Mouse (Mus musculus) forebrain, postnatal 0 days (tissue): Measurements from ENCODE around the gene Dctn3. TPM values are rescaled to one million over a fixed set of nuclear protein-coding genes. Genes with fewer than 3 reads are reported as not detected.

Source experiments
- ATAC-seq: fragments of 200-750 bp; cut with Nextera tagmentation; 2 replicates; pipeline ENCODE4 v1.8.0; 2017; ENCODE audit warnings: mild to moderate bottlenecking, moderate library complexity
- DNase-seq: peaks from one replicate; pipeline ENCODE4 v3.0.0-alpha.2; 2015
- H3K27ac ChIP-seq: fragments of 300-500 bp; sonication (generic); 2 replicates; pipeline ENCODE4 v1.5.1; 2014; ENCODE audit warnings: low read depth, mild to moderate bottlenecking, antibody characterized with exemption, low read length, moderate library complexity, mixed read lengths
- H3K27me3 ChIP-seq: fragments of 300-500 bp; sonication (generic); 2 replicates; pipeline ENCODE4 v1.6.1; 2014; ENCODE audit warnings: mild to moderate bottlenecking, low read length, mixed read lengths; ENCODE audit not compliant: insufficient read depth
- H3K36me3 ChIP-seq: fragments of 300-500 bp; sonication (generic); 2 replicates; pipeline ENCODE4 v1.6.1; 2014; ENCODE audit warnings: mild to moderate bottlenecking, moderate library complexity; ENCODE audit not compliant: insufficient read depth
- H3K4me1 ChIP-seq: fragments of 300-500 bp; sonication (generic); 2 replicates; pipeline ENCODE4 v1.6.1; 2014; ENCODE audit warnings: antibody characterized with exemption; ENCODE audit not compliant: insufficient read depth
- H3K4me2 ChIP-seq: fragments of 300-500 bp; sonication (generic); 2 replicates; pipeline ENCODE4 v1.6.1; 2014; ENCODE audit warnings: low read depth, mild to moderate bottlenecking, moderate library complexity
- H3K4me3 ChIP-seq: fragments of 300-500 bp; sonication (generic); 2 replicates; pipeline ENCODE4 v1.5.1; 2014; ENCODE audit warnings: low read depth, low read length, mixed read lengths
- H3K9ac ChIP-seq: fragments of 300-500 bp; sonication (generic); 2 replicates; pipeline ENCODE4 v1.6.1; 2014; ENCODE audit warnings: mild to moderate bottlenecking
- H3K9me3 ChIP-seq: fragments of 300-500 bp; sonication (generic); 2 replicates; pipeline ENCODE4 v1.6.1; 2016; ENCODE audit warnings: low read length
- CTCF ChIP-seq: sonication (generic); IDR thresholded peaks from 2 replicates; pipeline ENCODE4 v1.5.1; 2016; ENCODE audit warnings: antibody characterized with exemption, control low read depth, low read depth
- WGBS: fragments of 180-500 bp; shearing (Covaris S2); extraction: QIAGEN DNeasy Blood & Tissue Kit; methylation state at CpG from one replicate; pipeline ENCODE4 v1.1.7; 2014; 5-methylcytosine and 5-hydroxymethylcytosine counted together
- polyA plus RNA-seq: library from polyadenylated mRNA; unstranded; fragments of >200 nt; fragmentation: Nextera tagmentation; extraction: Ambion mirVana; gene quantifications from 2 replicates; pipeline ENCODE4 v1.2.1, GENCODE M21; 2015
- total RNA-seq: library from RNA; depleted of rRNA; stranded (reverse); fragments of >200 nt; gene quantifications from 2 replicates; pipeline ENCODE4 v1.2.3, GENCODE M21; 2014

Gene Dctn3
- total and polyA plus RNA-seq, 2 experiments from 2014 or later, result 184 to 378 TPM

DNA sequence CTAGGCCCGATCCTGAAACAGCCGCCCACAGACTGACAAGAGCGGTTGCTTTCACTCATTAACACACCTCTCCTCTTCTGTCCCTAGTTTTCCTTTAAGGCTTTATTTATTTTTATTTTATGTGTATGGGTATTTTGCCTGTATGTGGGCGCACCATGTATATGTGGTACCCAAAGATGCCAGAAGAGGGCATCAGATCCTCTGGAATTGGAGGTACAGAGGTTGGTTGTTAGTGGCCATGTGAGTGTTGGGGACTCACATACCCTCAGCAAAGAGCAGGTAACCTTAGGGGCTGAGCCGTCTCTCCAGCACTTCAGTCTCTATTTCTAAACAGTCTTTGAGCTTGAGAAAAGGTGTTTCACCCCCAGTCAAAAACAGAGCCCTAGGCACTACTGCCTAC is 7.4 kb downstream of the Dctn3 start:
- TF ChIP-seq CTCF, result peak; percentile 76
- Histone ChIP-seq H3K9me3 (no peaks in the 10 kb centered on the region), H3K27me3 (no peaks in the 10 kb centered on the region), H3K4me1 (peaks cover 11% of the 10 kb centered on the region), H3K4me2 (no peak overlapping the region), H3K9ac (no peak overlapping the region), H3K27ac (no peak overlapping the region; the same call in 1 of the 2 replicates), H3K36me3 (peaks cover 41% of the 10 kb centered on the region), H3K4me3 (no peak overlapping the region)
- WGBS, result 79% methylated on average over 5 of the region's 5 CpGs
- DNase-seq, result peak; percentile 63
- 0 out of 2 replicates have a peak, but pooled peaks have one; percentile 38 for ATAC-seq

DNA sequence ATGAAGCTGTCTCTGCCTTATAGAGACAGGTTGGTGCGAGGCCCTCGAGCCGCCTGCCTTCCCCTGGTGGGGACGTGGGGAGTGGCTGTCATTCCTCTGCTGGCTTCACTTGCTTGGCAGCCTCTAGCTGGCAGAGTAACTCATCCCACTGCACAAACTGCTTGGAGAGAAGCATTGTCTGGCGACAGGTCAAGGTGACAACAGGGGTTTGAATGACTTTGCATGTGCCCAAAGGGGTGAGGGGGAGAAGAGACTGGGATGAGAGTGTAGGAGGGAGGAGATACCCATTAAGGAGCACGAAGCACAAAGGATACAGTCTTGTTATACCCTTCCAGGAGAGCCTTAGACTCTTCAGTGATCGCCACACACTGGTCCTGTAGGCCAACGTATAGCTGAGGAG is 7.9 kb downstream of the Dctn3 start:
- 74% methylated on average over 8 of the region's 8 CpGs for WGBS
- Histone ChIP-seq H3K4me2 (no peak overlapping the region), H3K9ac (no peak overlapping the region), H3K9me3 (no peaks in the 10 kb centered on the region), H3K4me3 (no peak overlapping the region), H3K36me3 (peaks cover 36% of the 10 kb centered on the region), H3K4me1 (peaks cover 11% of the 10 kb centered on the region), H3K27me3 (no peaks in the 10 kb centered on the region), H3K27ac (no peak overlapping the region; the same call in 1 of the 2 replicates)
- ATAC-seq (no peak), DNase-seq (no peak)
- no peak for TF ChIP-seq CTCF

DNA sequence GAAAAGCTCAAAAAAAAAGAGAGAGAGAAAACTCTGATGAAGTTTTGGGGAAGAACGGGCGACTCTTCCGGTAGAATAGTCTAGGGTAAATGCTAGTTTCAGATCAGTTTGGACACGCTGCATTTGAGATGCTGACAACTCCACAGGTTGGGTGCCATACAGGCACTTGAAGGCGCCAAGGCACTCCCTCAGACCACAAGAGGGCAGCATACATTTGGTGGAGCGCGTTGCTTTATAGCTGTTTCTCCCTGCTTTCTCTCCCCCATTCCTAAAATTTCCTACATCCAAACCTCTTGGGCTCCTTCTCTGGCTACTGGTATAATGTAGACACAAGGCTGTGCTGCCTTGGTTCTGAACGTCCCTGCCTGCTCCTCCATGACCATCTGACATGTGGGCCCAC is 8.7 kb downstream of the Dctn3 start:
- Histone ChIP-seq H3K9ac (no peak overlapping the region), H3K9me3 (no peaks in the 10 kb centered on the region), H3K4me2 (peak overlapping the region; percentile 91), H3K4me1 (peaks cover 11% of the 10 kb centered on the region), H3K27me3 (no peaks in the 10 kb centered on the region), H3K4me3 (peak overlapping the region; percentile 57; the same call in 1 of the 2 replicates), H3K27ac (no peak overlapping the region; the same call in 1 of the 2 replicates), H3K36me3 (peaks cover 30% of the 10 kb centered on the region)
- TF ChIP-seq CTCF, result peak; percentile 91
- ATAC-seq (peak; percentile 61), DNase-seq (peak; percentile 88)
- WGBS, result 10% methylated on average over 8 of the region's 8 CpGs

DNA sequence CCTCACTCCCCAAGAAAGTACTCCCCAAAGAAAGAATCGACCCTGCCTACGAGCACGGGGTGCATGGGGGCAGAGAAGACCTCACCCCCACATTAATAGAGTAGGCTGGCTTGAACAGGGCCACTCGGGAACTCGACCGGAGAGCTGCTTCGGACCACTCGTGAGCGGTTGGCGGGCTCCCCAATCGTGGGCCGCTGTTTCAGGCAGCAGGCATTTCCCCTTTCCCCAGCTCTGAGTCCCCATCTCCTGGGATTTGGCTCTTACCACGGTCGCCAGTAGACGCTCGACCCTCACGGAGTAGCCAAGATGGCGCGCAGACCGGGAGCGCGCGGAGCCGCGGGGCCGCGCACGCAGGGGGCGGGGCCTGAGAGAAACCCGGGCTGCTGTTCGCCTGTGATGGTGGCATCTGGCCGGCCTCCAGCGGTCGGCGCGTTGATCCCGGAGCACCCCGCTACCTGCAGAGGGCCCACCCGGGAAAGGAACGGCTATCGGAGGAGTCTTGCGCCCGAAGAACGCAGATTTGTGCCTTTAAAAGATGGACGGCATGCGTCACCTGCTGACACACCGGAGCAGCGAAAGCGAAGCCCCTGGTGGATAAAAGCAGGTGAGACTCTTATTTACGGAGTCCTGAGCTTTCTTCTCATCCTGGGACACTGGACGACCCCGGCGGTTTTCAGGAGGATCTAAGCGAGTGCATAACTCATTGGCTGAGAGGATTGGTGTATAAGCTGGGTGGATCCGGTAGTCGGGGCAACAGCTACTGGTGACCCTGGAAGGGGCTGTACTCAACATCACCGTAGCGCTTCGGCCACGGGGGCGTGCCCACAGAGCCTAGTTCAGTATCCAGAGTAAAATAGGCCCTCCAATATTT is 9.5 kb downstream of the Dctn3 start, which contains the start of gene Rpp25l:
TSS of gene Rpp25l (minus strand) at position 338 of the 871 bp plus-strand sequence.
- peak within 1 kb of the TSS; percentile 91 for H3K4me2 ChIP-seq
- ATAC-seq (peak; percentile 73), DNase-seq (peak; percentile 90)
- under 1% methylated on average over 61 of the region's 61 CpGs for WGBS
- H3K4me1 ChIP-seq, result peaks cover 11% of the 10 kb centered on the region
- no peaks in the 10 kb centered on the region for H3K9me3 ChIP-seq
- peak within 1 kb of the TSS; percentile 77 for H3K9ac ChIP-seq
- H3K36me3 ChIP-seq, result peaks cover 22% of the 10 kb centered on the region
- peak within 1 kb of the TSS; percentile 57 for H3K4me3 ChIP-seq
- H3K27me3 ChIP-seq, result no peaks in the 10 kb centered on the region
- peak; percentile 44 for TF ChIP-seq CTCF
- peak within 1 kb of the TSS; percentile 82 for H3K27ac ChIP-seq

DNA sequence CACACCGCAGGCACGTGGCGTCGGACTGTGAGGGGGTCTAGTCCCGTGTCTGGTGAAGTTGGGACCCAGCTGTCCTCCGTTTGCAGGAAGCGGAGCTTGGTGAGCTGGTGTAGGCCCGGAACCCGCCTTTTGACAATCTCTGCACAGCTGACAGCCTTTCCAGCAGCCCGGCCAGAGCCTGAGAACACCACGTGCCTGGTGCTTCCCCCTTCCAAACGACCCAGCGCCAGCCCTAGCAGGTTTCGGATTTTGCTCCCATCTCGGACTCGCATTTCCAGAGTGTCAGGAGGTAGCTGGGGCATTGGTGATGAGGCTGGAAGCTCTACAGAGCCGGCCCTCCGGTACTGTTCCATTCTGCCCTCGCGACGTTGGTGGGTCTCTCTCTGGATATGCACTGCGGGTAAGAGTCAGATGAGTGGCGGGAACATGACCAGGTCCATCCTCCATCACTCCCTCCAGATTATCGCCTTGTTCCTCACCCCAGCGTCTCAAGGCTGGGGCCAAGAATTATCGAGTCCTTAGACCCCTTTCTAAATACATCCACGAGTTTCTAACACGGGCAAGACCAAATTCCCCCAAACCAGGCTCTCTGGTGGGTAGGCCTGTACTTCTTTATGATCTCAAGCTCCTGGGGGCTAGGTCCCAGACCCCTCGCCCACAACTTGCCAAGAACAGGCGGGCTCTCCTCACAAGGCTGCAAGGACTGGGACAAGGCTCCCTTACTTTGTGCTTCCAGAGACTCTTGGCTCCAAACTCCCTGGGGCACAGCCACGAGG is 10.4 kb downstream of the Dctn3 start:
- ATAC-seq (peak; percentile 14; the same call in 1 of the 2 replicates), DNase-seq (no peak)
- Histone ChIP-seq H3K4me1 (peaks cover 14% of the 10 kb centered on the region), H3K4me2 (peak overlapping the region; percentile 91), H3K27ac (peak overlapping the region; percentile 82), H3K36me3 (peaks cover 13% of the 10 kb centered on the region; the same call in 1 of the 2 replicates), H3K9me3 (no peaks in the 10 kb centered on the region), H3K4me3 (peak overlapping the region; percentile 57), H3K27me3 (no peaks in the 10 kb centered on the region), H3K9ac (peak overlapping the region; percentile 77)
- TF ChIP-seq CTCF, result no peak
- WGBS, result 33% methylated on average over 31 of the region's 31 CpGs

DNA sequence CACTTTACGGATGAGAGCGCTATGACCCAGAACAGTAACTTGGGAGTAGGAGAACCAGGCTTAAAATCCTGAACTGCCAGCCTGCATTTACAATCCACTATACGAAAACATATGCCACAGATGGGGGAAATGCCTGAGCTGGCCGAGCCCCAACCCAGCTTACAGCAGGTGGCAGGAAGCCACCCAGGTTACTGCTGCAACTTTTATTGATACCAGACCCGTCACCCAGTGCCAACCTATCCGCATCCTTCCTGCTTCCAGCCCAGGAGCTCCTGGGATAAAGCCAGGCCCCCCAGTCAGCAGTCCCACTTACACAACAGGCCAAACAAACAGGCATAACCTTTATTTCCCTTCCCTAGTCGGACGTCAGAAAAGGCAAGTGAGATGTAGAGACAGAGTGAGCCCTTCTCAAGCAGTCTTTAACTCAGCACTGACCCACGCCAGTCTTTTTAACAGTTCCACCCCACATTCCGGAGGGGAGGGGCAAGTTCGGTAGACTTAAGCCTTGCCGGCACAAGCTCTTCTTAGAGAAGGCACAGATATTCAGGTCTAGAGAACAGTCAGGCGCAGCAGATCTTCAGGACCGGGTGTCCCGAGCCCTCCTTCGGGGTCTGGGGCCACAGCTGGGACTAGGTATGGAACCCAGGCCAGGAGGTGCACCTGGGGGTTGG is 11.1 kb downstream of the Dctn3 start:
- Histone ChIP-seq H3K27me3 (no peaks in the 10 kb centered on the region), H3K27ac (no peak overlapping the region), H3K4me1 (peaks cover 22% of the 10 kb centered on the region), H3K4me3 (peak overlapping the region; percentile 57), H3K4me2 (peak overlapping the region; percentile 91), H3K9ac (peak overlapping the region; percentile 77), H3K9me3 (no peaks in the 10 kb centered on the region), H3K36me3 (peaks cover 6% of the 10 kb centered on the region; the same call in 1 of the 2 replicates)
- ATAC-seq, result no peak
- DNase-seq, result no peak
- 53% methylated on average over 16 of the region's 16 CpGs for WGBS
- no peak for TF ChIP-seq CTCF
